Mouse (Mus musculus): ENCODE measurements around the gene Pik3cd. TPM values are rescaled to one million over a fixed set of nuclear protein-coding genes. Genes with fewer than 3 reads are reported as not detected.

Gene Pik3cd
- total and polyA plus RNA-seq, 2 experiments from 2014 or later, result 9.7 to 15.9 TPM

- no peak for TF ChIP-seq CTCF (IDR thresholded peaks at IDR 0.05)
- H3K4me2 ChIP-seq (ENCODE audit: low read depth, low read length, poor library complexity, severe bottlenecking), result no peak overlapping the region
Observed at GRCm38 (mm10) chr4:149608309-149608638, 94.1 kb downstream of the Pik3cd start.

DNA sequence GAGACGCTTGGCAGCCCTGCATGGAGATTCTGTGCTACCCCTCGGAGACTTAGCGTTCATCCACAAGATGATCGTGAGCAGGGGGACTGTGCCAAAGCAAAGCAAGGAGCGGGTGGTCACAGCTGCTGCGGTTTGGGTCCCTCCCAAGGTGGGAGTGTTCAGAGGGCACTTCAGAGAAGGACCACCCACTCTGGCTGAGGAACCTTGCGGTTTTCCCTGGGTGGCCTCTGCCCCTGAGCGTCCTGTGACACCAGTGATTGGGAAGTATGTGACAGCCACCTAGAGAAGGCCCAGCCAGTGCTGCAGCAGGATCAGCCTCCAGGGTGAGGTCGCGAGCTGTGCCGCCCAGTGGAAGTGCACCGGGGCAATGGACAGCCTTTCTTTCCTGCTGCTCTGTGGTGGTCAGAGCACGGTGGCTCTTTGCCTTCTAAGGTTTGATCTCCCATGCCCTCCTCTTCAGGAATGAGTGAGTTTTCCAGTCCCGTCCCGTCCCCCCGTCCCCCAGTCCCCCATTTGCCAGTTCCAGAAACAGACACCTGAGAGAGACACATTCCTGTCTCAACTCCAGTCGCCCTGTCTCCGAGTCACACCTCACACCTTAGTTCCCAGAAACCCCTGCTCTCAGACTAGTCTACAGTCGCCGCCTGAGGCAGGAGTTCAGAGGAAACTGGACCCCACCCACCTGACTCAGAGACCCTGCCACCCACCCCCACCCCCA is 94.6 kb downstream of the Pik3cd start:
- 62% methylated on average over 20 of the region's 20 CpGs for WGBS

More at GRCm38 (mm10) chr4:149608309-149608638, 94.1 kb downstream of the Pik3cd start:
- H3K9me3 ChIP-seq (ENCODE audit: low read length), result no peaks in the 10 kb centered on the region
- peaks cover 5% of the 10 kb centered on the region; the same call in 1 of the 2 replicates for H3K4me1 ChIP-seq (ENCODE audit: insufficient read depth, low read length)
- whole genome bisulfite sequencing, result 93% methylated on average over 6 of the region's 6 CpGs
- no peaks in the 10 kb centered on the region for H3K36me3 ChIP-seq (ENCODE audit: insufficient read depth, low read length)
- no peak for ATAC-seq (ENCODE audit: low FRiP score)
- no peaks in the 10 kb centered on the region for H3K27me3 ChIP-seq (ENCODE audit: insufficient read depth, low read length)
- H3K4me3 ChIP-seq (ENCODE audit: low read depth, low read length), result no peak overlapping the region
- H3K27ac ChIP-seq (ENCODE audit: low read depth, low read length), result no peak overlapping the region
- H3K9ac ChIP-seq (replicated peaks; ENCODE audit: low read length, poor library complexity, severe bottlenecking), result no peak overlapping the region
- DNase-seq (ENCODE audit: low spot score), result no peak

DNA sequence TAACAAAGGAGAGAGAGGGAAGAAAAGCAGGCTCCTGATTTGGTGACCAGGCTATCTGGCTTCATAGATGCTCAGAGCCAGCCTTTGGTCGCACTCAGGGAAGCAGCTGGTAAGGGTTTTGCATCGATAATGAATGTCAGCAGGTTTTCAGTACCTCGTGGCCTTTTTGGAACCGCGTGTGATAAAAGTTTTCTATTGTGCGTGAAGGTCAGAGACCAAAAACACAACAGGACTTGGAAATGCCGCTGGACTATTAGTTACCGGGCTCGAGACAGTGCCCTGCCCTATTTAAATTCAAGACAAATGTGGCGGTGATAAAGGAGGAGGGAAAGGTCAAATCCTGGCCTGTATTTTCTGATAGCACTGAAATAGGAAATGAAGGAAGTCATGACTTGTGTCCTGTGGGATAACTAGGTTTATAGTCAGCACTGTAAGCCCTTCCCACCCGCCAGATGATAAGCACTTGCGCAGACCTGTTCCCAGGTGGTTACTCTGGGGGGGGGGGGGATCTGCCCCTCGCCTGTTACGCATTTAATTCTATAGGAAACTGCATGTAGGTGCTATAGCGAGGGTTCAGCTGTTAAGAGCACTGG is 95.5 kb downstream of the Pik3cd start:
- DNase-seq (ENCODE audit: low spot score) (no peak), ATAC-seq (ENCODE audit: low FRiP score) (no peak)
- Histone ChIP-seq H3K36me3 (ENCODE audit: insufficient read depth, low read length) (no peaks in the 10 kb centered on the region), H3K4me2 (ENCODE audit: low read depth, low read length, poor library complexity, severe bottlenecking) (no peak overlapping the region), H3K4me1 (ENCODE audit: insufficient read depth, low read length) (peaks cover 5% of the 10 kb centered on the region; the same call in 1 of the 2 replicates), H3K9ac (replicated peaks; ENCODE audit: low read length, poor library complexity, severe bottlenecking) (no peak overlapping the region), H3K27ac (ENCODE audit: low read depth, low read length) (no peak overlapping the region), H3K27me3 (ENCODE audit: insufficient read depth, low read length) (no peaks in the 10 kb centered on the region), H3K4me3 (ENCODE audit: low read depth, low read length) (no peak overlapping the region), H3K9me3 (ENCODE audit: low read length) (no peaks in the 10 kb centered on the region)
- no peak for TF ChIP-seq CTCF (IDR thresholded peaks at IDR 0.05)
- 38% methylated on average over 15 of the region's 15 CpGs for WGBS

More for the DNA sequence above, 94.6 kb downstream of the Pik3cd start:
- ATAC-seq (ENCODE audit: low FRiP score) (no peak; the same call in 1 of the 2 replicates), DNase-seq (ENCODE audit: low spot score) (peak; percentile 64)
- TF ChIP-seq CTCF (IDR thresholded peaks at IDR 0.05), result no peak
- Histone ChIP-seq H3K36me3 (ENCODE audit: insufficient read depth, low read length) (no peaks in the 10 kb centered on the region), H3K4me3 (ENCODE audit: low read depth, low read length) (no peak overlapping the region), H3K4me2 (ENCODE audit: low read depth, low read length, poor library complexity, severe bottlenecking) (no peak overlapping the region), H3K27me3 (ENCODE audit: insufficient read depth, low read length) (no peaks in the 10 kb centered on the region), H3K9ac (replicated peaks; ENCODE audit: low read length, poor library complexity, severe bottlenecking) (no peak overlapping the region; the same call in 1 of the 2 replicates), H3K9me3 (ENCODE audit: low read length) (no peaks in the 10 kb centered on the region), H3K27ac (ENCODE audit: low read depth, low read length) (no peak overlapping the region), H3K4me1 (ENCODE audit: insufficient read depth, low read length) (peaks cover 5% of the 10 kb centered on the region; the same call in 1 of the 2 replicates)

DNA sequence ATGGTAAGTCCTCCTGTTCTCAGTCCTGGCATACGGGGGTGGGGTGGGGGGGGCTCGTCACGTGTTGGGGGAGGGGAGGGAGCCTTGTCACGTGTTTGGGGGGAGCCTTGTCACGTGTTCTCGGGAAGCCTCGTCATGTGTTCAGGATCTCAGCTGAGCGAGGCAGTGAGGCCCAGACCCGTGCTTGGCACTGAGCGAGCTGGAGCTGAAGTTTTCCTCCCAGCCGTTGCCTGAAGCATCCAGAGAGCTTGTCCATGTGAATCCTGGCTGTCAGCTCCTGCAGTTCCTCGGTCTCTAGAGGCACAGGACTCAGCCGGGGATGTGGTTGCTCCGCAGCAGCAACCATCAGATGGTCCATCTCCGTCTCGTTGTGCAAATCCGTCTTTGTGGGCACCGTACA is 96.3 kb downstream of the Pik3cd start:
- Histone ChIP-seq H3K9me3 (ENCODE audit: low read length) (no peaks in the 10 kb centered on the region), H3K4me1 (ENCODE audit: insufficient read depth, low read length) (peaks cover 5% of the 10 kb centered on the region; the same call in 1 of the 2 replicates), H3K27ac (ENCODE audit: low read depth, low read length) (no peak overlapping the region), H3K27me3 (ENCODE audit: insufficient read depth, low read length) (no peaks in the 10 kb centered on the region), H3K9ac (replicated peaks; ENCODE audit: low read length, poor library complexity, severe bottlenecking) (no peak overlapping the region), H3K4me3 (ENCODE audit: low read depth, low read length) (no peak overlapping the region), H3K4me2 (ENCODE audit: low read depth, low read length, poor library complexity, severe bottlenecking) (no peak overlapping the region), H3K36me3 (ENCODE audit: insufficient read depth, low read length) (no peaks in the 10 kb centered on the region)
- 62% methylated on average over 18 of the region's 18 CpGs for WGBS
- TF ChIP-seq CTCF (IDR thresholded peaks at IDR 0.05), result no peak
- ATAC-seq (ENCODE audit: low FRiP score) (0 out of 2 replicates have a peak, but pooled peaks have one; percentile 42), DNase-seq (ENCODE audit: low spot score) (peak; percentile 76)

DNA sequence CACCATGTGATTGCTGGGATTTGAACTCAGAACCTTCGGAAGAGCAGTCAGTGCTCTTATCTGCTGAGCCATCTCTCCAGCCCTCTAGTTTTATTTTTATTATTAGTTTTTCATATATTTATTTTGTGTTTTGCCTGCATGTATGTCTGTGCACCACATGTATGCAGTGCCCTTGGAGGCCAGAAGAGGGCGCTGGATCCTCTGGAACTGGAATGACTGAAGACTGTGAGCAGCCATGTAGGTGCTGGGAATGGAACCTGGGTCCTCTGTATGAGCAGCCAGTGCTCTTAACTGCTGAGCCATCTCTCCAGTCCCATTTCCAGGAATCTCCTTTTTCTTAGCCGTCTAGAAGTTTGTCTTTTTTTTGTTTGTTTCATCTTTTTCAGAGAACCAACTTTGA is 97.9 kb downstream of the Pik3cd start:
- Histone ChIP-seq H3K9ac (replicated peaks; ENCODE audit: low read length, poor library complexity, severe bottlenecking) (no peak overlapping the region), H3K36me3 (ENCODE audit: insufficient read depth, low read length) (no peaks in the 10 kb centered on the region), H3K4me3 (ENCODE audit: low read depth, low read length) (no peak overlapping the region), H3K9me3 (ENCODE audit: low read length) (no peaks in the 10 kb centered on the region), H3K4me1 (ENCODE audit: insufficient read depth, low read length) (peaks cover 5% of the 10 kb centered on the region; the same call in 1 of the 2 replicates), H3K4me2 (ENCODE audit: low read depth, low read length, poor library complexity, severe bottlenecking) (no peak overlapping the region), H3K27me3 (ENCODE audit: insufficient read depth, low read length) (no peaks in the 10 kb centered on the region), H3K27ac (ENCODE audit: low read depth, low read length) (no peak overlapping the region)
- peak; percentile 55 for TF ChIP-seq CTCF (IDR thresholded peaks at IDR 0.05)
- ATAC-seq (ENCODE audit: low FRiP score) (no peak), DNase-seq (ENCODE audit: low spot score) (no peak)
- WGBS, result 81% methylated on average over 3 of the region's 3 CpGs

GRCm38 (mm10) chr4:149603860-149604259 is 98.5 kb downstream of the Pik3cd start:
- no peaks in the 10 kb centered on the region for H3K36me3 ChIP-seq (ENCODE audit: insufficient read depth, low read length)
- ATAC-seq (ENCODE audit: low FRiP score) (no peak), DNase-seq (ENCODE audit: low spot score) (no peak)
- no peak overlapping the region for H3K9ac ChIP-seq (replicated peaks; ENCODE audit: low read length, poor library complexity, severe bottlenecking)
- no peak overlapping the region for H3K4me2 ChIP-seq (ENCODE audit: low read depth, low read length, poor library complexity, severe bottlenecking)
- no peaks in the 10 kb centered on the region for H3K9me3 ChIP-seq (ENCODE audit: low read length)
- TF ChIP-seq CTCF (IDR thresholded peaks at IDR 0.05), result peak; percentile 30; the same call in 1 of the 2 replicates
- no peaks in the 10 kb centered on the region for H3K27me3 ChIP-seq (ENCODE audit: insufficient read depth, low read length)
- WGBS, result 65% methylated on average over 1 of the region's 1 CpGs
- H3K27ac ChIP-seq (ENCODE audit: low read depth, low read length), result no peak overlapping the region
- H3K4me3 ChIP-seq (ENCODE audit: low read depth, low read length), result no peak overlapping the region
- H3K4me1 ChIP-seq (ENCODE audit: insufficient read depth, low read length), result peaks cover 5% of the 10 kb centered on the region; the same call in 1 of the 2 replicates
